Mouse (Mus musculus) right cerebral cortex, adult 2 months (tissue): ENCODE data around the gene Gtf2i.

Experiments used
- DNase-seq, 2 experiments: peaks; one replicate each; pipeline ENCODE4 v3.0.0; 2021 to 2022; ENCODE audit warnings: low spot score in 2 of 2

Gene Gtf2i

DNA sequence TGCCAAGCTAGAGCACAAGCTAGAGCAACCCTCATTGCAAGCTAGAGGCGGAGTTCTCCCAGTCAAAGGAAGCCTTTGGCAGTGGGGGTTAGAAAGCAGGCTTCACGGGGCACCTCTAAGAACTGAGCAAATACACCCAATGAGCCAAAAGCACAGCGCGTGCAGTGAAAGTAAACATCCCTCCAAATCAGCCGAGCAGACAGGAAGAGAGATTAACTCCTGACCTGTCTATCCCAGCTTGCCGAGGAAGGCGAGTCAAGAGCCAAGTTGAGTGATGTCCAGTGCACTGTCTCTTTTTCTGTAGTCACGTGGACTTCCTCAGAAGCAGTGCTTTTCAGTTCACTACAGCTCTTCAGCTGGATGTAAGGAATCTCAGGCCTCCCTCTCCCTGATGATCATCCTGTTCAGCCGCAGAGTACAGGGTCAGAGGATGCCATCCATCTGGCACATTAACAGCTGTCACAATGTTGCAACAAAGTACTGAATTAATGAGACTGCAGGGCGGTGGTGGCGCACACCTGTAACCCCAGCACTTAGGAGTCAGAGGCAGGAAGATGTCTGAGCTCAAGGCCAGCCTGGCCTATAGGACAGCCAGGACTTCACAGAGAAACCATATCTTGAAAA is 104.5 kb downstream of the Gtf2i start:
- no peak for DNase-seq

DNA sequence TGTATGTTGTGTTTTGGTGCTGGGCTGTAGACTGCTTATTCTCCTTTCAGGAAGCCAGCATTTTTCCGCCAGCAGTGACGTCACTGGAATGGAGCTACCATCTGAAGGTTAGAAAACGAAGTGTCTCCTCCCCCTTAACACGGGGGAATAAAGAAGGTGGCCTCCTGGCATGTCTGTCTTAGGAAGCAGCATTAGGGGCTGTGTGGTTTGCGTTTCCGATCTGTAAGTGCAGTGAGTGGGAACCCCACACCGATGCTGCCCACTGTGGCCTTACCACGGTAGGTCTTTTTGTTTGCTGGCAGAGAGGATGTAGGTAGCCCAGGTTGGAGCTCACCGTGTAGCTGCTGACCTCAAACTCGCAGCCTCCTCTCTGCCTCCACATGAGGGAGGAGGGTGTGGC is 107.8 kb downstream of the Gtf2i start:
- DNase-seq, result no peak

DNA sequence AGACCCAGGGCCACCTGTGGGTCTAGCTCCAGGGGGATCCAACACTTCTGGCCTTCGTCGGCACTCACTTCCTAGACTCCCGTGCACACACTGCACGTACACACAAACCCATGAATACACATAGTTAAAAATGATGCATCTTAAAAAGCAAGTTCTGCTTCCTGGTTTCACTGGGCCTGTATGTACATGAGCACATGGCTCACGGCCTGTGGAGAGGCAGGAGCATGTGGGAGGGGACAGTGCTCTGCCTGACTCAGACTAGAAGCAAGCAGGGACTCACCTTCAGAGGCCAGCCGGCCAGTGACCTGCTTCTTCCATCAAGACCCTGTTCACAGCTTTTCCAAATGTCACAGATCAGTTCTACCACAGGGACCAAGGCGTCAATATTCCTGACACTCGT is 120.9 kb downstream of the Gtf2i start:
- no peak for DNase-seq

DNA sequence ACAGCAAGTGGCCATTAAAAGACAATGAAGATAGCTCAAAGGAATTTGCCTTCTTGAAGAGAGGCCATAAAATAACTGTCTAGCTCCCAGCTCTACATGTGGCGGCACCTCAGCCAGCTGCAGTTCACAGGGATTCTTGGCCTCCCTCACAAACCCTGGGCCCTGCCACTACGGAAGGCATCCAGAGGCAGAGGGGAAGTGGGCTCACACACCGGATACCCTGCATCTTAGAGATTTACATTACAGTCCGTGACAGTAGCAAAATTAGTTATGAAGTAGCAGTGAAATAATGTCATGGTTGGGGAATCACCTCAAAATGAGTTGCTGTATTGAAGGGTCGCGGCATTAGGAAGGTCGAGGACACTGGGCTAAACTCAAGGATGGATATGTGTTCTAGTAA is 126.0 kb downstream of the Gtf2i start:
- no peak for DNase-seq
